Mouse (Mus musculus) forebrain, embryonic 12.5 days (tissue): ENCODE measurements around the gene Olfr11. TPM values are rescaled to one million over a fixed set of nuclear protein-coding genes. Genes with fewer than 3 reads are reported as not detected.

ENCODE experiments used
- ATAC-seq: fragments of 200-750 bp; cut with Nextera tagmentation; 2 replicates; pipeline ENCODE4 v1.8.0; 2017; ENCODE audit warnings: moderate TSS enrichment; ENCODE audit not compliant: low FRiP score
- H3K27ac ChIP-seq: fragments of 300-500 bp; sonication (generic); 2 replicates; pipeline ENCODE4 v1.5.1; 2016; ENCODE audit warnings: mild to moderate bottlenecking
- H3K27me3 ChIP-seq: fragments of 300-500 bp; sonication (generic); 2 replicates; pipeline ENCODE4 v1.6.1; 2016; ENCODE audit warnings: mild to moderate bottlenecking
- H3K36me3 ChIP-seq: fragments of 300-500 bp; sonication (generic); replicated peaks from 2 replicates; pipeline ENCODE4 v1.6.1; 2016; ENCODE audit warnings: mild to moderate bottlenecking
- H3K4me1 ChIP-seq: fragments of 300-500 bp; sonication (generic); 2 replicates; pipeline ENCODE4 v1.6.1; 2016
- H3K4me2 ChIP-seq: fragments of 300-500 bp; sonication (generic); 2 replicates; pipeline ENCODE4 v1.6.1; 2016; ENCODE audit warnings: mild to moderate bottlenecking, moderate library complexity
- H3K4me3 ChIP-seq: fragments of 300-500 bp; sonication (generic); replicated peaks from 2 replicates; pipeline ENCODE4 v1.5.1; 2016; ENCODE audit warnings: mild to moderate bottlenecking
- H3K9ac ChIP-seq: fragments of 300-500 bp; sonication (generic); 2 replicates; pipeline ENCODE4 v1.6.1; 2016; ENCODE audit warnings: mild to moderate bottlenecking
- H3K9me3 ChIP-seq: fragments of 300-500 bp; sonication (generic); 2 replicates; pipeline ENCODE4 v1.6.1; 2016
- WGBS: fragments of 180-500 bp; shearing (Covaris S2); methylation state at CpG from one replicate; pipeline ENCODE4 v1.1.7; 2016; 5-methylcytosine and 5-hydroxymethylcytosine counted together
- polyA plus RNA-seq: library from polyadenylated mRNA; unstranded; fragments of >200 nt; fragmentation: Nextera tagmentation; extraction: Ambion mirVana; gene quantifications from 2 replicates; pipeline ENCODE4 v1.2.1, GENCODE M21; 2016

Olfr11 gene
- polyA plus RNA-seq: not detected in 2 replicates

DNA sequence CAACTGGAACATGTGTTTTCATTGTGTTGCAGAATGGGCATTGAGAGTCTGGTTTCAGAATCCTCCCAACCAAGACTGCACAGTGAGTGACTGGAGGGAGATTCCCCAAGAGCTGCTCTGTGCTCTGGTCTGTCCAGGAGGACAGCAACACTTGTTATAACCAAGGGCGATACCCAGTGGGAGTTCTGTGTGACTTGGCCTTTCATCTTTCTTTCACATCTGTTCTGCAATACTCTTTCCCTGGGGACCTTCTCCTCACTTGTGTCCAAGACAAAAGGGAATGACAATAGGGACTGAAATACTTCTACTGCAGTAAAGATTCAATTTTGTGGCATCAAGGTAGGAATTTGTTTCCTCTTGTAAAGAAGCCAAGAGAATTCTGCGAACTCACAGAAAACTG lies at the start of gene Olfr11:
Gene Olfr11 (minus strand): TSS at position 101 of the 400 bp plus-strand sequence.
- Histone ChIP-seq H3K9me3 (no peaks in the 10 kb centered on the region), H3K4me1 (no peaks in the 10 kb centered on the region), H3K4me3 (no peak within 1 kb of the TSS), H3K27me3 (no peaks in the 10 kb centered on the region), H3K27ac (no peak within 1 kb of the TSS), H3K4me2 (no peak within 1 kb of the TSS), H3K36me3 (no peaks in the 10 kb centered on the region), H3K9ac (no peak within 1 kb of the TSS)
- WGBS: 79% methylated on average over 2 of the region's 2 CpGs
- ATAC-seq: no peak

DNA sequence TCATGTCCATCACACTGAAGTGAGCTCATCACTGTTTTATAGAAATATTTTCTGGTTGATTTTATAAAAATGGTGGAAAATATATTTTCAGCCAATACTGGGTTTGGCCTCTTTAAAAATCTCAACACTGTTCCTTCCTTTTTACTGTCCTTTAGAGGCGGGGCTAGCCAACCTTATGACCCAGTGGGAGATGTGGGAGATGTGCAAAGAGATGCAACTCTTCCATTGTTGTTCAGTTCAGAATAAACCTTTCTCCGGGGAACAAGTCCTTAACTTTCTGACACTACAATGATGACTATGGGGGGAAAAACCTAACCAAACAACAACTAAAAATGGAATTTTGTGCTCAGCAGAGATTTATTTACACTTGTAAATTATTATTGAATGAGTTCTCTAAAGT lies 35.0 kb upstream of the Olfr11 start, which contains the start of gene Olfr1360:
Gene Olfr1360 (minus strand): TSS at position 101 of the 400 bp plus-strand sequence.
- no peaks in the 10 kb centered on the region for H3K27me3 ChIP-seq
- 85% methylated on average over 2 of the region's 2 CpGs for whole genome bisulfite sequencing

GRCm38 (mm10) chr13:21663286-21663685 lies 21.0 kb upstream of the Olfr11 start, which contains the start of gene Olfr1361:
TSS of gene Olfr1361 (minus strand) at chr13:21663386.
- no peaks in the 10 kb centered on the region for H3K4me1 ChIP-seq
- WGBS: 69% methylated on average over 2 of the region's 2 CpGs
- no peak for ATAC-seq
- H3K27me3 ChIP-seq: no peaks in the 10 kb centered on the region
- no peaks in the 10 kb centered on the region for H3K36me3 ChIP-seq
- no peak within 1 kb of the TSS for H3K9ac ChIP-seq
- H3K4me2 ChIP-seq: no peak within 1 kb of the TSS
- H3K4me3 ChIP-seq: no peak within 1 kb of the TSS
- H3K9me3 ChIP-seq: no peaks in the 10 kb centered on the region
- no peak within 1 kb of the TSS for H3K27ac ChIP-seq

More for the DNA sequence above, 35.0 kb upstream of the Olfr11 start, which contains the start of gene Olfr1360:
- Histone ChIP-seq H3K9ac (no peak within 1 kb of the TSS), H3K4me1 (no peaks in the 10 kb centered on the region), H3K27ac (no peak within 1 kb of the TSS), H3K4me2 (no peak within 1 kb of the TSS), H3K4me3 (no peak within 1 kb of the TSS), H3K9me3 (no peaks in the 10 kb centered on the region), H3K36me3 (no peaks in the 10 kb centered on the region)
- ATAC-seq: no peak

DNA sequence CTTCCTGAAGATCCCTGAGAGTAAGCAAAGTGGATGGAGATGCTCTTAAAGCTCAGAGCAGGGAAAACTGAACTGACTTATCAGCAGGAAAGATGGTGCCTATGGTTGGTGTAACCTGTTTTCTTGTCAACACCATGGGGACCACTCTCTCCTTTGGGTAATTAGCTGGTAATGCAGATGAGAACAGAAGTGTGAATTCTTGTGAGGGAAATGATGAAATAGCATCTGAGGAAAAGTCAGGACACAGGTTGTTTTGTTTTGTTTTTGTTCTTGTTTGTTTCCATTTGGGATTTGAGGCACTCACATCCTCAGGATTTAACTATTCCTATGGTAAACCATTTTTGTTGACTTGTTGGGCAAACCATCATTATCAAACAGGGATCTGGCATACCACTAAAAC lies 28.4 kb downstream of the Olfr11 start, which contains the start of gene Olfr1362:
Gene Olfr1362 (minus strand): TSS at position 101 of the 400 bp plus-strand sequence.
- no peaks in the 10 kb centered on the region for H3K27me3 ChIP-seq
- H3K36me3 ChIP-seq: no peaks in the 10 kb centered on the region
- H3K27ac ChIP-seq: no peak within 1 kb of the TSS
- H3K4me1 ChIP-seq: no peaks in the 10 kb centered on the region
- no peak within 1 kb of the TSS for H3K9ac ChIP-seq
- ATAC-seq: no peak
- H3K9me3 ChIP-seq: no peaks in the 10 kb centered on the region
- no peak within 1 kb of the TSS for H3K4me2 ChIP-seq
- no peak within 1 kb of the TSS for H3K4me3 ChIP-seq

GRCm38 (mm10) chr13:21591618-21592017 lies 50.7 kb downstream of the Olfr11 start:
- no peak overlapping the region for H3K9ac ChIP-seq
- H3K4me2 ChIP-seq: no peak overlapping the region
- ATAC-seq: no peak
- 72% methylated on average over 2 of the region's 2 CpGs for WGBS
- no peak overlapping the region for H3K4me3 ChIP-seq
- H3K27me3 ChIP-seq: no peaks in the 10 kb centered on the region
- no peaks in the 10 kb centered on the region for H3K4me1 ChIP-seq
- H3K36me3 ChIP-seq: no peaks in the 10 kb centered on the region
- H3K9me3 ChIP-seq: 0 out of 2 replicates have a peak, but pooled peaks cover 5% of the 10 kb centered on the region
- no peak overlapping the region for H3K27ac ChIP-seq

Other genes starting within 250 kb of the Olfr11 start
- gene Zkscan3, start 239.8 kb downstream of the Olfr11 start, polyA plus RNA-seq: 96.5 and 97.3 TPM in 2 replicates
- gene Pgbd1, start 201.5 kb downstream of the Olfr11 start, polyA plus RNA-seq: 5.6 and 6.2 TPM in 2 replicates
- 20.9 and 21.3 TPM in 2 replicates for gene Zscan26, start 188.8 kb downstream of the Olfr11 start, polyA plus RNA-seq
- 3.1 and 3.3 TPM in 2 replicates for gene Nkapl, start 174.0 kb downstream of the Olfr11 start, polyA plus RNA-seq
- 6.3 and 6.4 TPM in 2 replicates for gene Zkscan4, start 163.6 kb downstream of the Olfr11 start, polyA plus RNA-seq
- not detected in 2 replicates for gene Gm10065, start 163.1 kb downstream of the Olfr11 start, polyA plus RNA-seq
- gene AK157302, start 147.3 kb downstream of the Olfr11 start, polyA plus RNA-seq: 0.17 and 0.54 TPM in 2 replicates
- gene Gm11273, start 141.1 kb downstream of the Olfr11 start, polyA plus RNA-seq: 2.4 and 2.5 TPM in 2 replicates
- 8.9 and 10.1 TPM in 2 replicates for gene Zkscan8, start 111.4 kb downstream of the Olfr11 start, polyA plus RNA-seq
- gene Olfr1366, start 99.7 kb downstream of the Olfr11 start, polyA plus RNA-seq: 0.17 and 0.22 TPM in 2 replicates
- gene Olfr1535, start 82.6 kb downstream of the Olfr11 start, polyA plus RNA-seq: not detected in 2 replicates
- gene Olfr1364, start 60.8 kb downstream of the Olfr11 start, polyA plus RNA-seq: not detected in 2 replicates
- not detected in 2 replicates for gene Olfr1362, start 28.5 kb downstream of the Olfr11 start, polyA plus RNA-seq
- gene Olfr1361, start 20.9 kb upstream of the Olfr11 start, polyA plus RNA-seq: not detected in 2 replicates
- not detected in 2 replicates for gene Olfr1360, start 34.9 kb upstream of the Olfr11 start, polyA plus RNA-seq
- not detected in 2 replicates for gene Olfr1359, start 55.6 kb upstream of the Olfr11 start, polyA plus RNA-seq
- 4.8 TPM in 1 of 2 replicates, not detected in the other for gene Hist1h2bl, start 73.6 kb upstream of the Olfr11 start, polyA plus RNA-seq
- 18.4 and 22.2 TPM in 2 replicates for gene Hist1h2ai, start 73.9 kb upstream of the Olfr11 start, polyA plus RNA-seq
- gene Hist1h3h, start 75.1 kb upstream of the Olfr11 start, polyA plus RNA-seq: 13.8 and 14.8 TPM in 2 replicates
- gene Hist1h2bm, start 79.5 kb upstream of the Olfr11 start, polyA plus RNA-seq: 5.8 and 5.9 TPM in 2 replicates
- gene Hist1h4j, start 92.5 kb upstream of the Olfr11 start, polyA plus RNA-seq: 0.74 and 0.86 TPM in 2 replicates
- 2.4 and 4.5 TPM in 2 replicates for gene Hist1h4k, start 108.0 kb upstream of the Olfr11 start, polyA plus RNA-seq
- 34.1 and 37.7 TPM in 2 replicates for gene Hist1h2ak, start 111.3 kb upstream of the Olfr11 start, polyA plus RNA-seq
- 4.9 and 5.2 TPM in 2 replicates for gene Hist1h2bn, start 111.6 kb upstream of the Olfr11 start, polyA plus RNA-seq
- 44.0 and 46.6 TPM in 2 replicates for gene Hist1h1b, start 138.1 kb upstream of the Olfr11 start, polyA plus RNA-seq
- gene Hist1h3i, start 140.9 kb upstream of the Olfr11 start, polyA plus RNA-seq: 166 and 188 TPM in 2 replicates
- 13.9 and 15.0 TPM in 2 replicates for gene Hist1h2an, start 144.7 kb upstream of the Olfr11 start, polyA plus RNA-seq
- gene Hist1h2bp, start 144.9 kb upstream of the Olfr11 start, polyA plus RNA-seq: 3.0 and 5.2 TPM in 2 replicates
- gene Hist1h2bq, start 167.7 kb upstream of the Olfr11 start, polyA plus RNA-seq: 23.9 and 32.5 TPM in 2 replicates
- not detected in 2 replicates for gene Hist1h2ao, start 167.9 kb upstream of the Olfr11 start, polyA plus RNA-seq
- gene Hist1h4m, start 169.2 kb upstream of the Olfr11 start, polyA plus RNA-seq: not detected in 2 replicates
- 12.5 and 13.8 TPM in 2 replicates for gene Hist1h4n, start 189.7 kb upstream of the Olfr11 start, polyA plus RNA-seq
- 6,142 and 6,230 TPM in 2 replicates for gene Hist1h2ap, start 191.0 kb upstream of the Olfr11 start, polyA plus RNA-seq
- 24.5 and 30.9 TPM in 2 replicates for gene Hist1h2br, start 191.2 kb upstream of the Olfr11 start, polyA plus RNA-seq